Mouse (Mus musculus) adrenal gland, postnatal 14 days (tissue): Measurements from ENCODE around the gene Igdcc3. TPM values are rescaled to one million over a fixed set of nuclear protein-coding genes. Genes with fewer than 3 reads are reported as not detected.

Experiments used
- DNase-seq: peaks from one replicate; pipeline ENCODE4 v3.0.0; 2021; ENCODE audit warnings: mixed read lengths
- total RNA-seq: library from RNA; stranded (reverse); gene quantifications from 2 replicates; pipeline ENCODE4 v1.2.3, GENCODE M21; 2021

The Igdcc3 gene
- total RNA-seq, 1 experiment from 2014 or later, result 1.2 TPM

DNA sequence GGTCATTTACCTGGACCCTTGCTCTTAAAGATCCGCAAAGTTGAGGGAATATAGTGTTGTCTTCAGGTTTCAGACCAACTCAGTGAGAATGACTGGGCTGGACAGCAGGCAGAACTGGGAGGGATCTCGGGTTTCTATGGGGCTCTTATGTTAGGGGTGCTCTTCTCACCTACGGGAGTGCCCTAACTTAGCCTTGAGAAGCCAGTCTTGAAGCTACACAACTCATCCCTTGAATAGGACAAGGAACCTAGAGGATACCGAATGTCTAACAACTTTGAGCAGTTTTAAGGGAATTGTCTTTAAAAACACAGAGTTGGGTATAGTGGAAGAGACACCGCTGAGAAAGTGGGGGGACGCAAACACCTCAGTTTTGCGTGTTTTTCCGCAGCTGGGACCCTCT, 498 bp upstream of the Igdcc3 start:
- no peak for DNase-seq

DNA sequence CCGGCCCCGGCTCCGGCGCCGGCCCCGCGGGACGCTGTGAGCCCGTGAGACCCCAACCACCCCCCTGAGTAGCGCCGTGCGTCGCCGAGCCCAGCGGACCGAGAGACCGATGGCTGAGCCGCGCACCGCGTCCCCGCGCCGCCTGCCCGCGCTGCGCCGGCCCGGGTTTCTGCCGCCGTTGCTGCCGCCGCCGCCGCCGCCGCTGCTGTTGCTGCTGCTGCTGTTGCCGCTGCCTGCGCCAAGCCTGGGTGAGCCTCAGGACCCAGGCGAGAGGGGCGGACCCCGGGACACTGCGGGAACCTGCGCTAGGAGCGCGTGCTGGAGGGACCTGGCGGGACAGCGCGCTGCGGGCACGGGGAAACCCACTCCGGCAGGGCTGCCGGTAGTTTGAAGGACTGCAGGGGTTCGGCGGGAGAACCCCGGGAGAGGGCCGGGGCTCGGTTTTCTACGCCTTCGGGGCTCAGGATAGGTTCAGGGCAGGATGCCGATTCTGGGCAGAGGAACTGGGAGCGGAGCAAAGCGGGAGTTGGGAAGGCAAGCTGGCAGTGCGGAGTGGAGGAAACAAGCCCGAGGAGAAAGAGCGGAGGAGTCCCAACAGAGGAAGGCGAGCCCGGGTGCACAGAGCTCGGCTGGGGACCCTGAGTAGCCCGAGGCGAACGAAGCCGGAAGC, 452 bp downstream of the Igdcc3 start:
- DNase-seq, result peak; percentile 78

DNA sequence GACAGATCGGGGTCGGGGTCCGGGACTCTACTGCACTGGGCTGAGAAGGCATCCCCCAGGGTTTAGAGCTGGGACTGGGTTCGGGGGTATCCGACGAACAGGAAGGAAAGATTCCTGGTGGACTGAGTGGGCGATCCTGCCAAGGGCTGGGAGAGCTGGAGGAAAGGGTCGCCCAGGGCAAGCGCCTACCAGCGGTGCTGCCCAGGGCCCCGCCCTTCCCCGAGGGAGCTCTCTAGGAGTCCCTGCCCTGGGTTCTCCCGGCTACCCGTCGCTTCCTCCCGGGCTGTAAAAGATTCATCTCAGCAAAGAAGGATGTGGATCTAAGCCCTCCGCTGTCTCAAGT, 958 bp downstream of the Igdcc3 start:
- DNase-seq, result peak; percentile 72

DNA sequence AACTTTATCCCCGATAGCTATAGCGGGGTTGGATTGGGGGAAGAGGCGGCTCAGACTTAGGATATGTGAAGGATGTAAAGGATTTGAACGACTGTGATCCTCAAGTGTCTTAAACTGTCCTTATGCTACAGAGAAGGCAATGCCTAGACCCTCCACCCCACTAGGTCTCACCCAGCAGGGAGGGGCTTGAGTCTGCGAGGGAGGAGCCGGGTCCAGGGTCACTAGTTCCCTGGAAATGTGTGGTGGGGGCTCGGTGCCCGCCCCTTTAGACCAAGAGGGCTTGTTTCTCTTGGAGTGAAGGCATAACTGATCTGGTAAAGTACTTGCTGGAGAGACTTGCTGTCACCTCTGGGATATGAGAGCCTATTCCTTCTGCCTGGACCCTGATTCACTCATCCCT, 1.4 kb downstream of the Igdcc3 start:
- DNase-seq, result no peak

DNA sequence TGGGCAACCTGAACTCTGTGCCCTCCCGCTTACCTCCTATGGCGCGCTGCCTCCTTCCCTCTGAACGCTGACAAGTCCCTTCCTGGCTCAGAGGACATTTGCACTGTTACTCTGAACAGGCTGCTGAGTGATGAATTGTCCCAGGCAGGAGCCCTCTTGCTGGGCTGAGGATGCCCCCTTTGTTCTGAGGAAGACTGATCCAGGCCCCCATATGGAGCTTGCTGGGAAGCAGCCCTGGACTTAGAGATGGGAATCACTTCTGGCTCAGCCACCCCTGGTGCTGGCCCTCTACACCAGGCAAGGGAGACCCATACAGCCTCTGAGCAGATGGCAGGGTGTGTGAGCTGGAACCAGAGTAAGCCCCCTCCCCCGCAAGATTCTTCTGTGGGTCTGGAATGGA, 5.0 kb downstream of the Igdcc3 start:
- no peak for DNase-seq

DNA sequence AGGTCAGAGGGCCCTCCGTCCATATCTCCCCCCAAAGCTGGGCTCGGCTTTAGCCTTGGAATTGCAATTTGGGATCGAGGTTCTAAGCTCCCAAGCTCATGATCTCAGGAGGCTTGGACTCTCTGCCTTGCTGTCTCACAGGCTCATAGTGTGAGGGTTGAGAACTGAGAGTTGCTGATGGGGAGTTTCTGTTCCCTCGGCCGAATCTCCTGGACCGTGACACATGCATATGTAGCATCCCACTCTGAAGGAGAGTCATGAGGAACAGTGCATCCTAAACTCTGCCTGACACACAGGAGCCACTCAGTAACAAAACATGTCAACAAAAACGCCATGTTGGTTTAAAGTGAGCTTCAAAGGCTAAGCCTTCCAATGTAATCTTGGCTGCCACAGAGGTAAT, 7.5 kb downstream of the Igdcc3 start:
- no peak for DNase-seq

DNA sequence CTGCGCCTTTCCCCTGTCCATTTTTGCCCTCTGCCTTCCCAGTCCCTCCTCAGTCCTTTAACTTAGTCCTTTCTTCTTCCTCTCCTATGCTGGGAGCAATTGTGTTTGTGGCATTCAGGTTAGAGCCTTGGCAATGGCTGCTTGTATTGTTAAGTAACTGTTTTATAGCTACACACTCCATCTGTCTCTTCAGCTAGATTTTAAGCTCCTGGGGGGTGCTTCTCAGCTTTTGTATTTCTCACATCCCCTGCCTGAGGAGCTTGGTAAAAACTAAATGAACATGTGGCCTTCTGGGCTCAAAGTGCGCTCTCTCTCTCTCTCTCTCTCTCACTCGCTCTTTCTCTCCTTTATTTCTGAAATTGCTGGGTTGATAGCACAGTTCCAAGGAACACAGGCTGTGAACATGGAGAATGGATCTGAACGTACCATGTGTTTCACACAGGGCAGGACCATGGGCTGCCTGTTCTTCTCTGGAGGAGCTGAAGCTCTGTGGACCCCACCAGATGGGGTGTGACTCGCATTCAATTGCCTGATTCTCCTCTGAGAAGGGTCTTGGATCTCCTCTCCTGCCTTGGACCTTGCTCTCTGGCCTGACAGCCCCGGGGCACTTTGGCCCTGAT, 11.8 kb downstream of the Igdcc3 start:
- no peak for DNase-seq

DNA sequence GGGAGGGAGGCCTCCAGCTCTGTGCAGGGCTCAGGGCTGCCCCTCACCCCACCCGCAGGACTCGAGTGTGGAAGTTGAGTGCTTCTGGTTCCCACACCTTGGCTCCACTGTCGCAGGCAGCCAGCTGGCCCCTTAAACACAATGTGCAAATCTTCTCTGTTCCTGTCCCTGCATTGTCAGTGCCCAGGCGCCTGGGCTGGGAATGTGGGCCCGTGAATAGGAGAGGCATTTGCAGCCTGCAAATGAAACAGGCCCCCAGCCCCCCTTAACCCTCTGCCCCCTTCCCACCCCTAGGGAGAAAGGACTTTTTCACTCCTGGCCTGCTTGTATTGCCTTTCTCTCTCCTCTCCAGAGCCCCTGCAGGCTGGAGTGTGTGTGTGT, 12.3 kb downstream of the Igdcc3 start:
- no peak for DNase-seq

DNA sequence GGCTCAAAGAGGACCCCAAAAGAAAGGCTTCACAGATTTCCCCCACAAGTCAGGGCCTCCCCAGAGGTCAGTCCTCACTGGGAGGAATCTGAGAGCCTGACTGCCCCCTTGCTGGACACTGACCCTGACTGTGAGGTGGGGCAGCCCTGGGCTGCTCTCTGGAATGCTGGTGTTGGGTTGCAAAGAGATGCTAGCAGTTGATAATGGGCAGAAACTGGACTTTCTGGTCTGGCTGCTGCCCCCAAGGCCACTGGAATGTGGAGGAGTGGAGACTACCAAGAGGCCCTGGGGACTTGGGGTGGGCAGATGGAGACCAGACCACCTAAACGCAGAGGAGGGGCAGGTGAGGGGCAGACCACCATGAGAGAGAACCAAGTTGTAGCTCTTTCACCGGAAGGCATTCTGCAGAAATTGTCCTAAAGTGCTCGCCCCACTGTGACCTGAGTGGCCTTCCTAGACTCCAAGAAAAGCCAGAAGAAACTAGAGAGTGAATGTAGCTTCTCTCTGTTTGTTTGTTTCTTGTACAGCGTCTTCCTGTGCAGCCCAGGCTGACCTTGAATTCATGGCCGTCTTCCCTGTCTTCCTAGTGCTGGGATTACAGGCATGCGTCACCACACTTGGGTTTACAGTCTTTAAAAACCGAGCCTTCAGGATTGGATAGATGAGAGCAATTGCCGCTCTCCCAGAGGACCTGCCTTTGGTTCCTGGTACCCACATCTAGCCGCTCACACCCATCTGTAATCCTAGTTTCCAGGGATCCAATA, 13.9 kb downstream of the Igdcc3 start:
- DNase-seq, result no peak

DNA sequence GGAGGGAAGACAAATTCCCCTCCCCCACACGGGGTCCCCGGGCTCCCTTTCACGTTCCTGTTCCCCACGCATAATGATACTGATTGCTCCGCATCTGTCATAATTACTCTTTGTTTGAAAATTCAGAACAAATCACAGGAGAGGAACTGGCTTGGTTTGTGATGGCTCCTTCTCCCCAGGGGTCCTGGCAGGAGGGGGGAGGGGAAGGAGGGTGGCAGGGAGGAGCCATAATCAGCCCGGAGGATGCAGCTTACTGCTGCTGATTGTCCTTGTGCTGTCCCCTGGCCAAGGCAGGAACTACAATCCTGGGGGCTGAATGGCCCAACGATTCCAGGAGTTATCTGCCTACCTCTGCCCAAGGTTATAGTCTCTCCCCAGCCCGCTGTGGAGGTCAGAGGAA, 15.6 kb downstream of the Igdcc3 start:
- DNase-seq, result peak; percentile 35

DNA sequence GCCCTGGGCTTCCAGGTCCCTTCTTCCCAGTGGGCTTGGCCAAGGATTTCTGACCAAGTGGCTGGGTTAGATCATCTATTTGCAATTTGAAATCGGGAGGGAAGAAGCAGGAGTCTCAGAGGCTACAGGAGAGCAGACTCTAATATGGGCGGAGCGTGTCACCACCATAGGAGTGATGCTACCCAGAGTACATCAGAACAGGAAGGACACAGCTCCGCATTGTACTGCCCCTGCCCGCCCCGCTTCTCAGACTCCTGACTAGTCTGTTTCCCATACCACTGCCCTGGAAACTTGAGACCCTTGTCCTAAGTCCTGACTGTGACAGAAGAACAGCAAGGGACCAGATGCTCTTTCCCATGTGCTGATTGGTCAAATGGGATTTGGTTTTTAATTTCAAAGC, 16.6 kb downstream of the Igdcc3 start:
- no peak for DNase-seq

DNA sequence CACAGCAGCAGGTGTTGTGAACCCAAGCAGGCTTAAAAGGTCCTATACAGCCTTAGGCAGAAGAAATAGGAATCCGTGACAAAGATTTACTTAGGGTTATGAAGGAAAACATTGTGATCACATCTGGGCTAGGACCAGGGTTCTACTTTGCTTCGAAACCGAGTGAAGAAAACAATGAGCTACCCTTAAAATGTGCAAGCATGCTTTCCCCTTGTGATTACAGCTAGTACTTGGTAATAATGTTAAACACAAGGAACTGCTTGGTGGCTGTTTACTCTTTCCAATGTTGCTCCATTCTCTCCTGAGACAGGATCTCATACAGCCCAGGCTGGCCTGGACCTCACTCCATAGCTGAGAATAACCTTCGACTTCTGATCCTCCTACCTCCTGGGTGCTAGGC, 20.2 kb downstream of the Igdcc3 start:
- DNase-seq, result no peak

DNA sequence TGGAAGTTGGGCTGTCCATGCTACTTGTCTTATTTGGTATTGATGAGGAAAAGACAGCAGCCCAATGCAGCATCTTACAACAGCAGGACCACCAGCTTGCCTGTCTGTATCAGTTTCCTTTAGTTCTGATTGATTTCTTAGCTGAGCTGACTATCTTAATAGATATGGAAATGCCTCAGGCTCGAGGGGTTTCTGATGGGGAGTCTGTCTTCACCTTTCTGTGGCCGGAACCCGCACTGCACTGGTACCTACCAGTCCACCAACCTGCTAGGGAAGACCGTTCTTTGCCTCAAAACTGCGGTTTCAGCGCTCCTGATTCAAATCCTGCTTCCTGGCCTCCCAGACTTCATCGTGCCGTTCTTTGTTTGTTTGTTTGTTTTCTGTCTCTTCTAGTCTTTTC, 20.9 kb downstream of the Igdcc3 start:
- DNase-seq, result no peak

DNA sequence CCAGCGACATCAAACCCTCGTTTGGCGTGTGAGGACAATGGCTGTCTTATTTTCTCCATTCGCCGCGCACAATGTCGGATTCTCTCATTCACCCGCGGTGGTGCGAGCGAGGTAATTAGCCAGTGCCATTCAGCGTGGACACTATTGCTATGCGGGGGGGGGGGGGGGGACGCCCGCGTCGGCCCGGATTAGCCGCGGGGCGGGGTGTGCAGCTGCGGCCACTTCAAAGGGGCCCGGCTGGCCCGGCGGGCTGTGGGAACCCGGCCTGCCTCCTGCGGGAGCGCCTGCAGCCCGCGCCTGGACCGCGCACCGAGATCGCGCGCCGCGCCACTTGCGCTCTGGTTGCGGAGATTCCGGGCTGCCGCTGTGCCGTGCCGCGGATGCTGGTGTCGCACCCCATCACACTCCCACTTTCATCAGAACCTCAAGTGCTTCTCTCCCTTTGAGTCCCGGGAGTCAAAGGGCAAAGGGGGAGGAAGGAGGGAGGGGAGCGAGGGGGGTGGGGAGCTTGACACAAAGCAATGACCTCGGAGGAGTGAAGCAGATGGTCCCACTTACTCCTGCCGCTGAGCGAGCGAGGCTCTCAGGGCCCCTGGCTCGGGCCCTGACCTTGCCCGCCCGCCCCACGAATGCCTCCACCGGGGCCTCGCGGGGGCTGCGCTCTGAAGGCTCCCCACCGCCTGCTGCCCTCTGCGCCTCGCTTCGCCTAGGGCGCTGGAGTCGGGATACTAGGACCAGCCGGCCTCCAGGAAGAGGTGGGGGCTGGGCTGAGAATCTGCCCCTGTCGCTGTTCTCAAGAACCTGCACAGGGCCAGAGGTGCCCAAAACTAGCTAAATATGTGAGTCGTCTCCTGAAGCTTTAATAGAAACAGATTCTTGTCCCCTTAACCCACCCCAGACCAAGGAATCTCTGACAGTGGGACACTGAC, 22.0 kb downstream of the Igdcc3 start:
- DNase-seq, result peak; percentile 57

DNA sequence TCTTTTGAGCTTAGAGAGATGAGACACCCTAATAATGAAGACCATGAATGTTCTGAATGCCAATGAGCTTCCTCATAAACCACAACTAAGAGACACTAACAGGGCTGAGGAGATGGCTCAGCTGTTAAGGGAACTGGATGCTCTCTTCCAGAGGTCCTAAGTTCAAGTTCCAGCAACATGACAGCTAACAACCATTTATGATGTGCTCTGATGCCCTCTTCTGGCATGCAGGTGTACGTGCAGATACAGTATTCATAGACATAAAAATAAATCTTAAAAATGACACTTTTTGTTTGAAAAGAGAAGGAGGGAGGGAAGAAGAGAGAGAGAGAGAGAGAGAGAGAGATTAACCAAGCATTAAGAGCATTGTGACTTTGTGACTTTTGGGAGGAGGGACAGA, 23.9 kb downstream of the Igdcc3 start:
- no peak for DNase-seq

DNA sequence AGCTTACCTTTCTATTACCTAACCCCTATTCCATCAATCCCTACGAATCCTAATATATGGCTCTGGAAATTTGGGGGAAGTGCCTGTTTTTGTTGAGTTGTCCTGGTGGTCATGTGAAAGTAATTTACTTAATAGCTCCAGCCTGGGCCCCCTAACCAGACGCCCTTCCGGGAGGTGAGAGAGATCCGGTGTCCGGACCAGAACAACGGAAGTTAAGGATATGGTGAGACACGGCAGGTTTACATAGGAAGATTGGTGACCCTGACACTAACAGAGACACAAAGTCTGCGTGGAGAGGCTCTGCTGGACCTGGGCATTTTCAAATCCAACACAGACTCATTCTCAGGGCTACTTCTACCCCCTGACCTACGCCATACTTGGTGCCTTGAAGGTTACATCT, 25.4 kb downstream of the Igdcc3 start:
- no peak for DNase-seq

DNA sequence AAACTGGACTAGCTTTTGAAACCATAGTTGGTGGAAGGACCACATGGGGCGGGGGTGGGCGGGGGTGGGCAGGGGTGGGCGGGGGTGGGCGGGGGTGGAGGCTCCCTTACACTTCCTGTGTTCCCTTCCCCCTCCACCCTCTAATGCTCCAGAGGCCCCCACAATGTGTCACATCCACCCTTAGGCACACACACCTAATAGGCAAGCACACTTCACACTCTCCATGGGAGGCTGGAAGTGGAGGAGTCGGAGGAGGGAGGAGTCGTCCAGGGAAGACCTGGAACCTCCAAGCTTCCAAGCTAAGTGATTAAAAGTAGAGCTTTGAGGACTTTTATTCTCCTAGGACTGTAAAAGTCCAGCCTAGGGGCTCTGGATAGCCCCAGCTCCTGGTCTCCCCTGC, 27.5 kb downstream of the Igdcc3 start:
- no peak for DNase-seq

DNA sequence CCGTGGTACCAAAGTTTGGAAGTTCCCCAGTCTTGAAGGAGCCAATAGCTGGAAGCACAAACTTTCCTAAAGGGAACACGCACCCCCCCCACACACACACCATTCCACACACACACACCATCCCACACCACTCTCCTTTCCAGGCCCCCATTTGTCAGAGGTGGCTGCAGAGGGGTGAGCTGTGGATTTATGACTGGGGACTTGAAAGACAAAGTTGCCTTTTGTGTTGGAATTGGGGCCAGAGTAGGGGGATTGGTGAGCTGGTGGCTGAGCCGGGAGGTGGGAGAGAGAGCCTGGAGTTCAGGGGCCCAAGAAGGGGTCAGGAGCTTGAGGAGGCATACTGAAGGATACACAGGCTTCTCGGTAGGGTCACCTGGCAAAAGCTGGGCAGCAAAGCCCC, 28.0 kb downstream of the Igdcc3 start:
- no peak for DNase-seq

DNA sequence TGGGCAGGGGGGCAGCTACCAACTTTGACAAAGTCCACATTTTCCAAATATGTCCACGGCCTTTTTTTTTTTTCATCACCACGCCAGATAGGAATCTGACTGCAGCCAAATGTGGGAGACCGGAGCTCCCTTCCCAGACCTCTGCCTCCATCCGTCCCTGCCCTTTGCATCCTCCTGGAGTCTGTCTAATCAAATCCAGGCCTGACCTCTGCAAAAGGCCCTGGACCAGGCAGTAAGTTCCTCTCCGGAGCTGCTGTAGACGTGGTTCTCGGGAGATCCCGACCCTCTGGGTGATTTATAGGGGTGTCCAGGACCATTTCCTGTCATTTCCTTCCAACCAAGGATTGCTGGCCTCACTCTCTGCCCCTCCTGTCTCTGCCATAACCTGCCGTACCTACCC, 31.7 kb downstream of the Igdcc3 start:
- DNase-seq, result no peak

DNA sequence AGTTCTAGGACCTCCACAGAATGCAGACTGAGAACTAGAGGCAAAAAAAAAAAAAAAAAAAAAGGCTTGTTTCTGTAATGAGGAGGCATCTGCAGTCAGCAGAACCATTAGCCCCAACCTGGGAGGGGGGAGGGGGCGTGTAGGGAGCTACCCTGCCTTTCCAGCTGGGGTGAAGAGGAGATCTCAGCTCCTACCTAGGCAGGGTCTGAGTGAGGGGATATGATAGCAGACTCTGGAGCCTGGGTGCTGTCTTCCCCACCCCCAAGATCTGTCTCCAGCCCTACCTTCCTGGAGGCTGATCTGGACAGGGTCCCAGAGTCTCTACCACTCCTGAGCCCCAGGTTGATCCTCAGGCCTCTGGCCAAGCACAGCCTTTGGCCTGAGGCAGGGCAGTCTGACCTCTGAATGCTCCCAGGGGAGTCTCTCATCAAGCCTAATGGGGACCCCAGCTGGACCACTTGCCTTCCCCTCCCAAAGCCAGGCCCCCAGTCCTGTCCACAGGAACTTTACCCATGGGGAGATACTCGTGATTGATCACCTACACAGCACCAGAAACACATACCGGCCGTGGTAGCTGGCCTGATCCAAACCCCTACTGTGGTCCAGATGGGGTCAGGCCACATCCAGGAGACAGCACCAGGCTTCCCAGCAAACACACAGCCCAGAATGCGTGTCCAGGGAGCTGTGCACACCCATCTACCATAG, 34.4 kb downstream of the Igdcc3 start:
- DNase-seq, result no peak

DNA sequence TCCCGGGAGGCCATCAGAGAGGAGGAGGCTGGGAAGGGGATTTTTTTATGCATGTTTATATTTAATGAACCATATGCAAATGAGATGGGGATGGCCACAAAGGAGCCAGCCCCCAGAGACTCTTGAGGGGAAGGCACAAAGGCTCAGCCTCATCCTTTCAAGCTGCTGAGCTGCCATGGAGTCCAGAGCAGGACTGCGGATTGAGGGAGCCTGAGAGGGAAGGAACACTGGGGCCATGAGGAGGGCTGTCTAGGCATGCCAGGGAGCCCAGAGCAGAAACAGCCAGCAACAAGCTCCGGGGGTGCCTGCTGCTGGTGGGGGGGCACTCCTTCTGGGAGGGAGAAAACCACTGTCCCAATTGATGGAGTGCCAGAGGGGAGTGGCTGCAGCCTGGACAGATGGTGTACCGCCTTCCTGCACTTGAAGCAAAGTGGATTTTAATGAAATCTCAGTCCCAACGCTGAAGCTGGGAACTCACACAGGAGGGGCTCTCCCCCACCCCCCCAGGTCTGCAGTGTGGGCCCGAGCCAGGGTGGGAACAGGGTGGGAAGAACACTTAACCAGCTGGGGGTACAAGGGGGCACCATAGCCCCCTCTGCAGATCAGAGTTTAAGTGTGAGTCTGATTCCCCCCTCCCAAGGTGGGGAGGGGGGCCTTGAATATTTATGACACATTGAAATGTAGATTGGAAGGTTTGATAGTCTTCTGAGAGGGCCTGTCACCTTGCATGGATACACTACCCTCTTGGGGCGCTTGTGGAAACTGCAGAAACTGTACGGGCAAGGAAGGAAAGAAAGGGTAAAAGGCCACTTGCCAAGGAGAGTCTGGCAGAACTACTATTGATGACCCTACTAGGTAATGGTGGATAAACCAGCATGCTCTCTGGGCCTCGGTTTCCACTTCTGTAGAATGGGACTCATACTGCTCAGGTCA, 35.2 kb downstream of the Igdcc3 start:
- DNase-seq, result no peak
